Mouse (Mus musculus) bone marrow macrophage, adult 2 months (primary cell): ENCODE data around the gene Gm28372. TPM values are rescaled to one million over a fixed set of nuclear protein-coding genes. Genes with fewer than 3 reads are reported as not detected.

Experiments
- H3K27ac ChIP-seq: 2 replicates; pipeline ENCODE4 v1.5.1; 2012; ENCODE audit warnings: low read depth, low read length; ENCODE audit not compliant: insufficient read depth
- H3K4me1 ChIP-seq: 2 replicates; pipeline ENCODE4 v1.6.1; 2012; ENCODE audit warnings: low read length; ENCODE audit not compliant: control insufficient read depth, insufficient read depth
- H3K4me3 ChIP-seq: 2 replicates; pipeline ENCODE4 v1.5.1; 2012; ENCODE audit warnings: mild to moderate bottlenecking, low read length, moderate library complexity; ENCODE audit not compliant: insufficient read depth
- CTCF ChIP-seq: IDR thresholded peaks from 2 replicates; pipeline ENCODE4 v1.5.1; 2012; ENCODE audit warnings: low read depth, mild to moderate bottlenecking, low read length, moderate library complexity
- POLR2A ChIP-seq: IDR thresholded peaks from 2 replicates; pipeline ENCODE4 v1.6.1; 2012; ENCODE audit warnings: mild to moderate bottlenecking, low read depth, low read length, borderline replicate concordance
- polyA plus RNA-seq: library from polyadenylated mRNA; stranded (reverse); fragments of >200 nt; gene quantifications from 2 replicates; pipeline ENCODE4 v1.2.4, GENCODE M21; 2012; ENCODE audit not compliant: missing spikeins, insufficient read depth, insufficient read length

Gm28372 gene
- polyA plus RNA-seq, 1 experiment: not detected

- Histone ChIP-seq H3K4me3 (no peak overlapping the region), H3K27ac (no peak overlapping the region), H3K4me1 (peaks cover 9% of the 10 kb centered on the region)
- no peak for TF ChIP-seq POLR2A
- TF ChIP-seq CTCF: no peak
Measured at GRCm38 (mm10) chr2:130408194-130408593, 3.2 kb downstream of the Gm28372 start.

DNA sequence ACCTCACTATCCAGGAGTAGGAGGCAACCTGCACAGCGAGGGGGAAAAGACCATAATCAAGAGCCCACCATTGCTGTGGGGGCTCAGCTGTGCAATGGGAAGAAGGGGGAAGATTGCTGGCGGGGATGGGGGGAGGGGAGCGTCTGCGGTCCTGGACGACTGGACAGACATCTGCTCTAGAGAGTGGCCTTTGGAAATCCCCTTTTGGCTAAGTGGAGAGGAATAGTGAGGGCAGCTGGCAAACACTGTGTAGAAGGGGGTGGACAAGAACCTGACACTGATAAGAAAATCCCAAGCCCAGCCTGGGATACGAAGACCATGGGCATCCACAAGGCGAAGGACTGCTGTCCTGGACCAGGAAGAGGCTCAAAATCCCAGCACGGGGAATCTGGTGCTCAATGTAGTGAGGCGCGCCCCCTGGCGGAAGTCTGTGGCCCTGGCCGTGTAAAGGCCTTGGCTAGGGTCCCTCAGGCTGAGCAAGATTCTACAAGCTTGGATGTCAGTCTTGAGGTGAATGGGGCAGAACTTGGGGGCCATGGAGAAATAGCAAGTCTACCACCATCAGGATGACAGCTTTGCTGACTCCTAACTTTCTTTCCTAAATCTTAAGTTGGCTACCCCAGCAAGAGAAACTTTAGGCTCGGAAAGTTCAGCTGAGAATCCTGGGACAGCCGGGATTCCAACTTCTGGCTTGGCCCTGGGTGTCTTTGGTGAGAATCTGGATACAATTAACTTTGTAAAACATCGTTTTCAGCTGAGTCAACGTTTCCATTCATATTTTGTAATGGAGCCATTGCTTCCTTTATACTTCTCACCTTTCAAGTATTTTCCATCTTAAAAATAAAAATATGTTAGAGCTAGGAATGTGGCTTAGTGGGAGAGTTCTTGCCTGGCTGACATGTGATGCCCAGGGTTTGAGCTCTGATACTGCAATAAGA, 6.8 kb downstream of the Gm28372 start:
- Histone ChIP-seq H3K27ac (no peak overlapping the region), H3K4me1 (peaks cover 9% of the 10 kb centered on the region), H3K4me3 (no peak overlapping the region)
- TF ChIP-seq POLR2A: no peak
- peak; percentile 86 for TF ChIP-seq CTCF

- Histone ChIP-seq H3K27ac (no peak overlapping the region), H3K4me1 (peaks cover 9% of the 10 kb centered on the region), H3K4me3 (no peak overlapping the region)
- TF ChIP-seq CTCF: no peak
- TF ChIP-seq POLR2A: no peak
Measured at GRCm38 (mm10) chr2:130412775-130413174, 7.7 kb downstream of the Gm28372 start.

GRCm38 (mm10) chr2:130414094-130414856, 9.2 kb downstream of the Gm28372 start:
- Histone ChIP-seq H3K4me1 (peaks cover 9% of the 10 kb centered on the region), H3K27ac (no peak overlapping the region), H3K4me3 (no peak overlapping the region)
- TF ChIP-seq POLR2A: no peak
- peak; percentile 24; the same call in 1 of the 2 replicates for TF ChIP-seq CTCF

GRCm38 (mm10) chr2:130421781-130422620, 17.0 kb downstream of the Gm28372 start:
- no peak overlapping the region for H3K4me3 ChIP-seq
- TF ChIP-seq POLR2A (no peak), CTCF (no peak)
- peaks cover 19% of the 10 kb centered on the region for H3K4me1 ChIP-seq
- H3K27ac ChIP-seq: no peak overlapping the region

DNA sequence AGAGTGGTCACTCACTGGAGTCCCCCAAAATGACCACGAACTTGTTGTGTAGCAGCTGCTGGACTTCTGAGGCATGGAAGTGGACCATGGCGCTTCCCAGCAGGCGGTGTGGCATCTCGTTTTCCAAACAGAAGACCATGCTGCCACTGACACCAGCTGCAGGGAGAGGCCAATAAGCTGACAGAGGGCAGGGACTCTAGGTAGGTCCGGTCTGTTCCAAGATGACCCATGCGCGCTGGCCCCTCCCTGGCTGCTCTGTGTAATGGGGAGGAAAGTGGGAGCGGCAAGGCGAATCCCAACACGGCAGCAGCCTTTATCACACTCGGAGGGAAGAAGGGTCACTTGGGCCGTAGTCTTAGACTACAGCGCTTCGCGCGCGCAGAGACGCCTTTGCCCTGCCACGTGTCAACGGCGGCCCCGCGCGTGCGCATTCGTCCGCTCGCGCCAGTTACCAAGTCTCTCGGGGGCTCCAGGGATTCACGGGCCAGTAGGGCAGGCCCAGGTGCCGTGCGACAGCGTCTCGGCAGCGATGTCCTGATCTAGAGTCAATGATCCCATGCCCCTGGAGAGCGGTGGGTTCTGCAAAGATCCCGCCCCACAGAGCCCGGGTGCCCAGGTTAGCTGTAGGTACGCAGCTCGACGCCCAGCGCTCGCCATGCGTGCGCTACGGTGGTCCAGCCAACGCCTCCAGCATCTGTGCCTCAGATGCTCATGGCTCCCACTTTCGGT, 18.5 kb downstream of the Gm28372 start:
- Histone ChIP-seq H3K4me1 (peaks cover 21% of the 10 kb centered on the region), H3K27ac (peak overlapping the region; percentile 71), H3K4me3 (peak overlapping the region; percentile 96)
- TF ChIP-seq POLR2A (no peak), CTCF (no peak)

DNA sequence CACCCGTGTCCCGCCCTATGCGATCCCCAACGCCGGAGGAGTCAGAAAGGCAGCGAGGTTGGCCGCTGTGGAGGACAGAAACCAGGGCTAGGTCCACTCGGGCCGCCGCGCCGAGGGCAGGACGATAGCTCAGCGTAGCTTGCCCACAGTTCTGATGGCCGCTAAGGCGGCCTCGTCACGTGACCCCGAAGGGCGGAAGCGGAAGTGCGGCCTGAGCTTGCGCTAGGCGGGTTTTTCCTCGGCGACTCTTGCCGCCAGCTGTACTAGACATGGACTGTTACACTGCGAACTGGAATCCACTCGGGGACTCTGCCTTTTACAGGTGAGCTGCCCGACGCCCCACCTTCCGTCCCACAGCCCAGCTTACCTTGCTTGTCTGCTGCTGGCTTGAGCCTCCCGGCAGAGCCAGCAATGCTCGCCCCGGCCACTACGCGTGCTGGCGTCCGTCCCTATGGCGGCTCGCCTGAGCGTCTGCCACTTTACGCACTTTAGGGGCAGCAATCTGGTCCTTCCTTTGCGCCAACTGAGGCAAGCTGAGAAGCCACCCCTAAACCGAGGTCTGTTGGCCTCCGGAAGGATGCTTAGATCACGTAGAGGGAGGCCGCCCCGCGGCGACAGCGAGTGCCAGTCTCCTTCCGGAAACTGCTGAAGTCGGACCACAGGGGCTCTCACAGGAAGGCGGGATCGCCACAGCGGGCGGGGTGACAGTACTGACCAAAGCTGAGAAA, 19.3 kb downstream of the Gm28372 start, which contains the start of the genes Vps16 and Pced1a:
Gene Vps16 (plus strand): TSS at position 214 of the 728 bp plus-strand sequence.
Gene Pced1a (minus strand): TSS at position 576 of the 728 bp plus-strand sequence.
- Histone ChIP-seq H3K4me1 (peaks cover 23% of the 10 kb centered on the region), H3K4me3 (peak within 1 kb of the TSS; percentile 96), H3K27ac (peak within 1 kb of the TSS; percentile 86)
- TF ChIP-seq POLR2A (no peak), CTCF (no peak)

DNA sequence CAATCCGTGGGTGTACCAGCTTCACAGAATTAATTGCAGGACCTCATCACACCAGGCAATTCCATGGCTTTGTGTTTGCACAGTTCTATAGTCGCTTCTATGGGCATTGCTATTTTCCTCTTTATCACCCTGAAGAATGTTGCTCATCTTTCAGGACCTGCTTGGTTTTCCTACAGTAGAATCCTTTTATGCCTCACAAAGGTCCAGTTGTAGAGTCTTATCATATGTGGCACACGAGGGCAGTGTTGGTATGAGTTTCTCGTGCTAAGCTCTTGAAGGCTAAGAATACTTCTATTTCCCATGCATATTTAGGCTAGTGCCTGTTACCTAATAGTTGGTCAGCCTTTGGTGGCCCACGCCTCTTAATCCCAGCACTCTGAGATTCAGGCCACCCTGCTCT, 20.1 kb downstream of the Gm28372 start:
- Histone ChIP-seq H3K4me1 (peaks cover 23% of the 10 kb centered on the region), H3K4me3 (peak overlapping the region; percentile 96), H3K27ac (peak overlapping the region; percentile 86)
- no peak for TF ChIP-seq POLR2A
- TF ChIP-seq CTCF: no peak

GRCm38 (mm10) chr2:130429851-130430250, 24.8 kb downstream of the Gm28372 start:
- H3K27ac ChIP-seq: no peak overlapping the region
- TF ChIP-seq CTCF: no peak
- no peak for TF ChIP-seq POLR2A
- no peak overlapping the region for H3K4me3 ChIP-seq
- H3K4me1 ChIP-seq: peaks cover 13% of the 10 kb centered on the region
